ENCODE assay signal across 11 mouse cellular contexts in the genomic region with DNA sequence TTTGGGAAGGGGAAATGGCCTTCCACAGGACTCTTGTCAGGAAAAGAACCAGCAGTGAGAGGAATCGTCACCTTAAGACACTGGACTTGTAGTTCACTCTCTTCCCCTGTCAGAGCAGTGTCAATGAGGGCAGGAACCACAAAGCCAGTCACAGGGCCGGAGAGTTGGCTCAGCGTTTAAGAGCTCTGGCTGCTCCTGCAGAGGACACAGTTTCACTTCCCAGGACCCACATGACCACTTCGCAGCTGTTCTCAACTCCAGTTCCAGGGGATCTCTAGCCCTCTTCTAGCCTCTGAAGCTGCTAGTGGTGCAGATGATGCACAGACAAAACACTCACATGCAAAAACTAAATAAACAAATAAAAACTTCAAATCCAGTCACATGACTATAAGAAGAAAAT. TPM values are rescaled to one million over a fixed set of nuclear protein-coding genes. Genes with fewer than 3 reads are reported as not detected.
DNase-seq lines count a peak whose midpoint lies in the region; ATAC-seq and TF ChIP-seq lines count a peak whose summit lies in the region.
"Had no signal": no experiment of that assay in that cellular context is flagged by ENCODE, and none has a peak within 500 bp of the region (broad histone marks: within the 10 kb centered on the region; RNA-seq: fewer than 3 reads in every experiment).

No protein-coding gene starts in this region.

- H3K27me3 ChIP-seq in liver, postnatal 0 days (ENCODE audit: insufficient read depth, low read length) = no peaks in the 10 kb centered on the region
- no peaks in the 10 kb centered on the region for H3K27me3 ChIP-seq in liver, embryonic 11.5 days (replicated peaks; ENCODE audit: control insufficient read depth, insufficient read depth, low read length)
- H3K27me3 ChIP-seq: neural tube, embryonic 15.5 days had no signal

- peak overlapping the region; percentile 20; the same call in 1 of the 2 replicates for H3K27ac ChIP-seq in gastrocnemius, adult 2 months
- H3K27ac ChIP-seq in liver, postnatal 0 days (ENCODE audit: low read depth) = peak overlapping the region; percentile 48; the same call in 1 of the 2 replicates
- no peak overlapping the region for H3K27ac ChIP-seq in liver, embryonic 11.5 days (ENCODE audit: low read depth, low read length)
- H3K27ac ChIP-seq: neural tube, embryonic 15.5 days had no signal

- H3K36me3 ChIP-seq in liver, postnatal 0 days (replicated peaks; ENCODE audit: insufficient read depth, low read length) = no peaks in the 10 kb centered on the region
- no peaks in the 10 kb centered on the region for H3K36me3 ChIP-seq in liver, embryonic 11.5 days (ENCODE audit: control insufficient read depth, insufficient read depth, low read length)
- H3K36me3 ChIP-seq: neural tube, embryonic 15.5 days had no signal

- 20% methylated on average over 4 of the region's 4 CpGs for WGBS in liver, postnatal 0 days (ENCODE audit: insufficient replicate concordance)
- WGBS in liver, embryonic 11.5 days = 26% methylated on average over 4 of the region's 4 CpGs

- no peak overlapping the region for H3K4me2 ChIP-seq in liver, postnatal 0 days (ENCODE audit: low read depth, low read length)
- H3K4me2 ChIP-seq in liver, embryonic 11.5 days = no peak overlapping the region
- H3K4me2 ChIP-seq: neural tube, embryonic 15.5 days had no signal

- no peaks in the 10 kb centered on the region; the same call in 1 of the 2 replicates for H3K4me1 ChIP-seq in liver, postnatal 0 days (ENCODE audit: insufficient read depth)
- H3K4me1 ChIP-seq in liver, embryonic 11.5 days (replicated peaks; ENCODE audit: control insufficient read depth, insufficient read depth, low read length) = no peaks in the 10 kb centered on the region

- peak; percentile 47 for ATAC-seq in liver, postnatal 0 days
- ATAC-seq in liver, embryonic 11.5 days (replicated peaks; ENCODE audit: low FRiP score) = no peak
- ATAC-seq in granulocyte monocyte progenitor cell, adult 5-6 weeks (replicated peaks; ENCODE audit: poor library complexity, severe bottlenecking) = peak; percentile 99
- 0 out of 2 replicates have a peak, but pooled peaks have one; percentile 36 for ATAC-seq in neutrophil, adult 5-6 weeks (ENCODE audit: extremely low read depth, insufficient number of reproducible peaks, low FRiP score, poor library complexity, severe bottlenecking)

- no peak overlapping the region for H3K4me3 ChIP-seq in gastrocnemius, adult 2 months
- H3K4me3 ChIP-seq in liver, postnatal 0 days (ENCODE audit: low read depth, low read length) = no peak overlapping the region
- no peak overlapping the region for H3K4me3 ChIP-seq in liver, embryonic 11.5 days (ENCODE audit: low read depth, low read length)
- H3K4me3 ChIP-seq: neural tube, embryonic 15.5 days had no signal

- peak; percentile 50 for DNase-seq in gastrocnemius, adult 2 months
- no peak for DNase-seq in gastrocnemius, postnatal 36 days
- peak; percentile 35 for DNase-seq in liver, postnatal 0 days
- no peak for DNase-seq in liver, embryonic 11.5 days (ENCODE audit: low spot score)
- no peak for DNase-seq in cerebellum, adult 9-11 months
- no peak for DNase-seq in cerebellum, postnatal 36 days

- TF ChIP-seq EP300 in liver, postnatal 0 days (IDR thresholded peaks at IDR 0.05; ENCODE audit: low read depth) = no peak

- TF ChIP-seq CTCF in gastrocnemius, adult 2 months (IDR thresholded peaks at IDR 0.05) = no peak
- TF ChIP-seq CTCF in liver, postnatal 0 days (IDR thresholded peaks at IDR 0.05; ENCODE audit: low read depth) = no peak

- H3K9ac ChIP-seq in liver, postnatal 0 days (replicated peaks) = no peak overlapping the region
- H3K9ac ChIP-seq in liver, embryonic 11.5 days (ENCODE audit: low read depth, low read length) = no peak overlapping the region
- H3K9ac ChIP-seq: neural tube, embryonic 15.5 days had no signal

- intact Hi-C loops in gastrocnemius, adult 2 months (cut with DNase I) = no loop called here
- intact Hi-C loops in gastrocnemius, postnatal 36 days (cut with DNase I) = no loop called here

- no peaks in the 10 kb centered on the region for H3K9me3 ChIP-seq in liver, postnatal 0 days (ENCODE audit: low read length)
- no peaks in the 10 kb centered on the region for H3K9me3 ChIP-seq in liver, embryonic 11.5 days (ENCODE audit: control insufficient read depth, low read length)
- H3K9me3 ChIP-seq: neural tube, embryonic 15.5 days had no signal

RNA-seq across cellular contexts. Expression of gene Ube2q1, which starts 22.9 kb away (rescaled TPM):
- 10 to 100 TPM; 14.2 to 15.9 TPM for total RNA-seq in gastrocnemius, adult 2 months (2021)
- 10 to 100 TPM; 12.5 to 13.7 TPM for total RNA-seq in gastrocnemius, postnatal 36 days (2021)
- polyA plus RNA-seq in liver, postnatal 0 days (2015; fragmentation: Nextera tagmentation; extraction: Ambion mirVana) = 4.9 and 5.7 TPM in 2 replicates
- 15.0 and 15.7 TPM in 2 replicates for polyA plus RNA-seq in liver, embryonic 11.5 days (2014; fragmentation: Nextera tagmentation; extraction: Ambion mirVana)
- 95.1 and 123 TPM in 2 replicates for total RNA-seq in granulocyte monocyte progenitor cell, adult 5-6 weeks (2014; fragmentation: Nextera tagmentation)
- total RNA-seq in granulocyte monocyte progenitor cell, adult 5-6 weeks (2017) = 110 and 118 TPM in 2 replicates
- 167 and 174 TPM in 2 replicates for total RNA-seq in neutrophil, adult 5-6 weeks (2017)

RNA-seq across cellular contexts. Expression of gene Chrnb2, which starts 31.9 kb away (rescaled TPM):
- total RNA-seq in gastrocnemius, adult 2 months (2021) = under 1 TPM; 0.08 to 0.11 TPM
- total RNA-seq in gastrocnemius, postnatal 36 days (2021) = under 1 TPM; 0.08 to 0.10 TPM
- polyA plus RNA-seq in liver, postnatal 0 days (2015; fragmentation: Nextera tagmentation; extraction: Ambion mirVana) = 0.18 and 0.27 TPM in 2 replicates
- polyA plus RNA-seq in liver, embryonic 11.5 days (2014; fragmentation: Nextera tagmentation; extraction: Ambion mirVana) = 0.34 and 0.36 TPM in 2 replicates
- total RNA-seq in granulocyte monocyte progenitor cell, adult 5-6 weeks (2014; fragmentation: Nextera tagmentation) = 0.77 TPM in 1 of 2 replicates, not detected in the other
- 0.39 and 0.72 TPM in 2 replicates for total RNA-seq in granulocyte monocyte progenitor cell, adult 5-6 weeks (2017)
- total RNA-seq in neutrophil, adult 5-6 weeks (2017) = 2.0 and 2.1 TPM in 2 replicates

RNA-seq across cellular contexts. Expression of gene She, which starts 34.8 kb away (rescaled TPM):
- 1 to 10 TPM; 4.1 to 5.1 TPM for total RNA-seq in gastrocnemius, adult 2 months (2021)
- total RNA-seq in gastrocnemius, postnatal 36 days (2021) = 1 to 10 TPM; 3.7 to 4.6 TPM
- polyA plus RNA-seq in liver, postnatal 0 days (2015; fragmentation: Nextera tagmentation; extraction: Ambion mirVana) = 0.92 and 1.00 TPM in 2 replicates
- 3.2 and 3.9 TPM in 2 replicates for polyA plus RNA-seq in liver, embryonic 11.5 days (2014; fragmentation: Nextera tagmentation; extraction: Ambion mirVana)
- not detected in 2 replicates for total RNA-seq in granulocyte monocyte progenitor cell, adult 5-6 weeks (2014; fragmentation: Nextera tagmentation)
- total RNA-seq in granulocyte monocyte progenitor cell, adult 5-6 weeks (2017) = not detected in 2 replicates
- total RNA-seq in neutrophil, adult 5-6 weeks (2017) = 0.23 and 0.25 TPM in 2 replicates
- total RNA-seq: megakaryocyte-erythroid progenitor cell, adult 5-6 weeks had no signal
- polyA plus RNA-seq: C2C12 had no signal

Comparison
In these comparisons a context has a peak if more than half of its experiments do, and no peak if none do; other contexts are left out.
1. DNase-seq: peak in gastrocnemius, adult 2 months (single experiment) and liver, postnatal 0 days (single experiment); none in gastrocnemius, postnatal 36 days (0 of 2), liver, embryonic 11.5 days (single experiment), cerebellum, adult 9-11 months (single experiment) and cerebellum, postnatal 36 days (0 of 2).